Mouse (Mus musculus) forebrain, embryonic 12.5 days (tissue): ENCODE results near the gene Gm10722. TPM values are rescaled to one million over a fixed set of nuclear protein-coding genes. Genes with fewer than 3 reads are reported as not detected.
"Not testable (repeated sequence)": the region's sequence is repeated elsewhere in the genome, so short reads cannot be mapped to it uniquely, and the experiment has no call there.

Source experiments
- ATAC-seq: fragments of 200-750 bp; cut with Nextera tagmentation; 2 replicates; pipeline ENCODE4 v1.8.0; 2017; ENCODE audit warnings: moderate TSS enrichment; ENCODE audit not compliant: low FRiP score
- H3K27ac ChIP-seq: fragments of 300-500 bp; sonication (generic); 2 replicates; pipeline ENCODE4 v1.5.1; 2016; ENCODE audit warnings: mild to moderate bottlenecking
- H3K27me3 ChIP-seq: fragments of 300-500 bp; sonication (generic); 2 replicates; pipeline ENCODE4 v1.6.1; 2016; ENCODE audit warnings: mild to moderate bottlenecking
- H3K36me3 ChIP-seq: fragments of 300-500 bp; sonication (generic); replicated peaks from 2 replicates; pipeline ENCODE4 v1.6.1; 2016; ENCODE audit warnings: mild to moderate bottlenecking
- H3K4me1 ChIP-seq: fragments of 300-500 bp; sonication (generic); 2 replicates; pipeline ENCODE4 v1.6.1; 2016
- H3K4me2 ChIP-seq: fragments of 300-500 bp; sonication (generic); 2 replicates; pipeline ENCODE4 v1.6.1; 2016; ENCODE audit warnings: mild to moderate bottlenecking, moderate library complexity
- H3K4me3 ChIP-seq: fragments of 300-500 bp; sonication (generic); replicated peaks from 2 replicates; pipeline ENCODE4 v1.5.1; 2016; ENCODE audit warnings: mild to moderate bottlenecking
- H3K9ac ChIP-seq: fragments of 300-500 bp; sonication (generic); 2 replicates; pipeline ENCODE4 v1.6.1; 2016; ENCODE audit warnings: mild to moderate bottlenecking
- H3K9me3 ChIP-seq: fragments of 300-500 bp; sonication (generic); 2 replicates; pipeline ENCODE4 v1.6.1; 2016
- WGBS: fragments of 180-500 bp; shearing (Covaris S2); methylation state at CpG from one replicate; pipeline ENCODE4 v1.1.7; 2016; 5-methylcytosine and 5-hydroxymethylcytosine counted together
- polyA plus RNA-seq: library from polyadenylated mRNA; unstranded; fragments of >200 nt; fragmentation: Nextera tagmentation; extraction: Ambion mirVana; gene quantifications from 2 replicates; pipeline ENCODE4 v1.2.1, GENCODE M21; 2016

Gm10722 gene
- polyA plus RNA-seq, 1 experiment from 2014 or later: not detected

GRCm38 (mm10) chr9:3017108-3017507 lies 16.4 kb downstream of the Gm10722 start, which contains the start of gene Gm10719:
TSS of gene Gm10719 (plus strand) at chr9:3017408.
- H3K9ac ChIP-seq, H3K4me1 ChIP-seq, H3K36me3 ChIP-seq, ATAC-seq, H3K9me3 ChIP-seq, H3K27ac ChIP-seq, H3K4me3 ChIP-seq, H3K4me2 ChIP-seq, H3K27me3 ChIP-seq: not testable (repeated sequence)
- 56% methylated on average over 1 of the region's 9 CpGs for WGBS

DNA sequence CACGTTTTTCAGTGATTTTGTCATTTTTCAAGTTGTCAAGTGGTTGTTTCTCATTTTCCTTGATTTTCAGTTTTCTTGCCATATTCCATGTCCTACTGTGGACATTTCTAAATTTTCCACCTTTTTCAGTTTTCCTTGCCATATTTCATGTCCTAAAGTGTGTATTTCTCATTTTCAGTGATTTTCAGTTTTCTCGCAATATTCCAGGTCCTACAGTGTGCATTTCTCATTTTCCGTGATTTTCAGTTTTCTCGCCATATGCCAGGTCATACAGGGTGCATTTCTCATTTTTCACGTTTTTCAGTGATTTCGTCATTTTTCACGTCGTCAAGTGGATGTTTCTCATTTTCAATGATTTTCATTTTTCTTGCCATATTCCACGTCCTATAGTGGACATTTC lies 18.2 kb downstream of the Gm10722 start:
- not testable (repeated sequence) for ATAC-seq, H3K4me3 ChIP-seq, H3K9ac ChIP-seq, H3K4me1 ChIP-seq, H3K36me3 ChIP-seq, H3K27ac ChIP-seq, H3K27me3 ChIP-seq, H3K9me3 ChIP-seq, H3K4me2 ChIP-seq
- 58% methylated on average over 9 of the region's 9 CpGs for WGBS

DNA sequence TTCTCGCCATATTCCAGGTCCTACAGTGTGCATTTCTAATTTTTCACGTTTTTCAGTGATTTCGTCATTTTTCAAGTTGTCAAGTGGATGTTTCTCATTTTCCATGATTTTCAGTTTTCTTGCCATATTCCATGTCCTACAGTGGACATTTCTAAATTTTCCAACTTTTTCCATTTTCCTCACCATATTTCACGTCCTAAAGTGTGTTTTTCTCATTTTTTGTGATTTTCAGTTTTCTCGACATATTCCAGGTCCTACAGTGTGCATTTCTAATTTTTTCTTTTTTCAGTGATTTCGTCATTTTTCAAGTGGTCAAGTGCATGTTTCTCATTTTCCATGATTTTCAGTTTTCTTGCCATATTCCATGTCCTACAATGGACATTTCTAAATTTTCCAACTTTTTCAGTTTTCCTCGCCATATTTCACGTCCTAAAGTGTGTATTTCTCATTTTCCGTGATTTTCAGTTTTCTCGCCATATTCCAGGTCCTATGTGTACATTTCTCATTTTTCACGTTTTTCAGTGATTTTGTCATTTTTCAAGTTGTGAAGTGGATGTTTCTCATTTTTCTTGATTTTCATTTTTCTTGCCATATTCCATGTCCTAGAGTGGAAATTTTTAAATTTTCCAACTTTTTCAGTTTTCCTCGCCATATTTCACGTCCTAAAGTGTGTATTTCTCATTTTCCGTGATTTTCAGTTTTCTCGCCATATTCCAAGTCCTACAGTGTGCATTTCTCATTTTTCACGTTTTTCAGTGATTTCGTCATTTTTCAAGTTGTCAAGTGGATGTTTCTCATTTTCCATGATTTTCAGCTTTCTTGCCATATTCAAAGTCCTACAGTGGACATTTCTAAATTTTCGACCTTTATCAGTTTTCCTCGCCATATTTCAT lies 19.4 kb downstream of the Gm10722 start:
- H3K9me3 ChIP-seq, H3K27ac ChIP-seq, H3K4me2 ChIP-seq, H3K9ac ChIP-seq, H3K4me3 ChIP-seq, H3K4me1 ChIP-seq, H3K36me3 ChIP-seq, H3K27me3 ChIP-seq: not testable (repeated sequence)
- WGBS: 74% methylated on average over 16 of the region's 19 CpGs
- peak; percentile 64 for ATAC-seq

- WGBS: 73% methylated on average over 11 of the region's 13 CpGs
These were observed 21.7 kb downstream of the Gm10722 start for GRCm38 (mm10) chr9:3022316-3023008.

GRCm38 (mm10) chr9:3023312-3023984 lies 22.7 kb downstream of the Gm10722 start, which contains the start of gene Gm10718:
TSS of gene Gm10718 (plus strand) at chr9:3023547.
- not testable (repeated sequence) for H3K4me3 ChIP-seq, ATAC-seq, H3K9ac ChIP-seq, H3K36me3 ChIP-seq, H3K27ac ChIP-seq, H3K27me3 ChIP-seq, H3K9me3 ChIP-seq, H3K4me2 ChIP-seq, H3K4me1 ChIP-seq
- 74% methylated on average over 12 of the region's 13 CpGs for WGBS

More at GRCm38 (mm10) chr9:3022316-3023008, 21.7 kb downstream of the Gm10722 start:
- H3K36me3 ChIP-seq, H3K27ac ChIP-seq, H3K9ac ChIP-seq, ATAC-seq, H3K4me3 ChIP-seq, H3K4me2 ChIP-seq, H3K4me1 ChIP-seq, H3K9me3 ChIP-seq, H3K27me3 ChIP-seq: not testable (repeated sequence)

GRCm38 (mm10) chr9:3023985-3024648 lies 23.4 kb downstream of the Gm10722 start:
- WGBS: 77% methylated on average over 16 of the region's 16 CpGs
- not testable (repeated sequence) for H3K36me3 ChIP-seq, H3K9me3 ChIP-seq, H3K4me2 ChIP-seq, ATAC-seq, H3K27ac ChIP-seq, H3K4me3 ChIP-seq, H3K9ac ChIP-seq, H3K27me3 ChIP-seq, H3K4me1 ChIP-seq

DNA sequence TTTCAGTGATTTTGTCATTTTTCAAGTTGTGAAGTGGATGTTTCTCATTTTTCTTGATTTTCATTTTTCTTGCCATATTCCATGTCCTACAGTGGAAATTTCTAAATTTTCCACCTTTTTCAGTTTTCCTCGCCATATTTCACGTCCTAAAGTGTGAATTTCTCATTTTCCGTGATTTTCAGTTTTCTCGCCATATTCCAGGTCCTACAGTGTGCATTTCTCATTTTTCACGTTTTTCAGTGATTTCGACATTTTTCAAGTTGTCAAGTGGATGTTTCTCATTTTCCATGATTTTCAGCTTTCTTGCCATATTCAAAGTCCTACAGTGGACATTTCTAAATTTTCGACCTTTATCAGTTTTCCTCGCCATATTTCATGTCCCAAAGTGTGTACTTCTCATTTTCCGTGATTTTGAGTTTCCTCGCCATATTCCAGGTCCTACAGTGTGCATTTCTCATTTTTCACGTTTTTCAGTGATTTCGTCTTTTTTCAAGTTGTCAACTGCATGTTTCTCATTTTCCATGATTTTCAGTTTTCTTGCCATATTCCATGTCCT lies 24.3 kb downstream of the Gm10722 start, which contains the start of gene Gm10717:
Gene Gm10717, plus strand, starts transcription at position 506 of the 556 bp plus-strand sequence.
- H3K9me3 ChIP-seq, H3K27ac ChIP-seq, H3K9ac ChIP-seq, H3K4me2 ChIP-seq, H3K4me1 ChIP-seq, H3K4me3 ChIP-seq, H3K27me3 ChIP-seq, H3K36me3 ChIP-seq, ATAC-seq: not testable (repeated sequence)
- 73% methylated on average over 12 of the region's 12 CpGs for WGBS

DNA sequence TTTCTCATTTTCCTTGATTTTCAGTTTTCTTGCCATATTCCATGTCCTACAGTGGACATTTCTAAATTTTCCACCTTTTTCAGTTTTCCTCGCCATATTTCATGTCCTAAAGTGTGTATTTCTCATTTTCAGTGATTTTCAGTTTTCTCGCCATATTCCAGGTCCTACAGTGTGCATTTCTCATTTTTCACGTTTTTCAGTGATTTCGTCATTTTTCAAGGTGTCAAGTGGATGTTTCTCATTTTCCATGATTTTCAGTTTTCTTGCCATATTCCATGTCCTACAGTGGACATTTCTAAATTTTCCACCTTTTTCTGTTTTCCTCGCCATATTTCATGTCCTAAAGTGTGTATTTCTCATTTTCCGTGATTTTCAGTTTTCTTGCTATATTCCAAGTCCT lies 24.9 kb downstream of the Gm10722 start:
- not testable (repeated sequence) for H3K4me1 ChIP-seq, H3K27ac ChIP-seq, H3K9ac ChIP-seq, H3K27me3 ChIP-seq, H3K36me3 ChIP-seq, ATAC-seq, H3K4me3 ChIP-seq, H3K9me3 ChIP-seq, H3K4me2 ChIP-seq
- 70% methylated on average over 5 of the region's 6 CpGs for WGBS

- WGBS: 73% methylated on average over 5 of the region's 5 CpGs
- H3K27me3 ChIP-seq, H3K4me2 ChIP-seq, H3K27ac ChIP-seq, ATAC-seq, H3K36me3 ChIP-seq, H3K9ac ChIP-seq, H3K4me3 ChIP-seq, H3K4me1 ChIP-seq, H3K9me3 ChIP-seq: not testable (repeated sequence)
These were observed 25.4 kb downstream of the Gm10722 start for GRCm38 (mm10) chr9:3026136-3026535.

GRCm38 (mm10) chr9:3026741-3027140 lies 26.0 kb downstream of the Gm10722 start:
- not testable (repeated sequence) for H3K9me3 ChIP-seq, H3K4me2 ChIP-seq, H3K4me3 ChIP-seq, ATAC-seq, H3K9ac ChIP-seq, H3K36me3 ChIP-seq, H3K4me1 ChIP-seq, H3K27ac ChIP-seq, H3K27me3 ChIP-seq
- WGBS: 69% methylated on average over 9 of the region's 9 CpGs

DNA sequence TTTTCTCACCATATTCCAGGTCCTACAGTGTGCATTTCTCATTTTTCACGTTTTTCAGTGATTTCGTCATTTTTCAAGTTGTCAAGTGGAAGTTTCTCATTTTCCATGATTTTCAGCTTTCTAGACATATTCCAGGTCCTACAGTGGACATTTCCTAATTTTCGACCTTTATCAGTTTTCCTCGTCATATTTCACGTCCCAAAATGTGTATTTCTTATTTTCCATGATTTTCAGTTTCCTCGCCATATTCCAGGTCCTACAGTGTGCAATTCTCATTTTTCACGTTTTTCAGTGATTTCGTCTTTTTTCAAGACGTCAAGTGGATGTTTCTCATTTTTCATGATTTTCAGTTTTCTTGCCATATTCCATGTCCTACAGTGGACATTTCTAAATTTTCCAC lies 26.5 kb downstream of the Gm10722 start:
- H3K9me3 ChIP-seq, ATAC-seq: not testable (repeated sequence)
- 69% methylated on average over 9 of the region's 9 CpGs for WGBS

More for the DNA sequence above, 26.5 kb downstream of the Gm10722 start:
- not testable (repeated sequence) for H3K4me3 ChIP-seq, H3K4me1 ChIP-seq, H3K27ac ChIP-seq, H3K9ac ChIP-seq, H3K27me3 ChIP-seq, H3K4me2 ChIP-seq, H3K36me3 ChIP-seq
